ENCODE assay signal across 22 mouse cellular contexts in genomic region chr19:45257414-45258326, GRCm38 (mm10). TPM values are rescaled to one million over a fixed set of nuclear protein-coding genes. Genes with fewer than 3 reads are reported as not detected.
DNase-seq lines count a peak whose midpoint lies in the region; ATAC-seq and TF ChIP-seq lines count a peak whose summit lies in the region.
"Had no signal": no experiment of that assay in that cellular context is flagged by ENCODE, and none has a peak within 500 bp of the region (broad histone marks: within the 10 kb centered on the region; RNA-seq: fewer than 3 reads in every experiment).

No protein-coding gene starts in this region.

- no peak overlapping the region for H3K4me3 ChIP-seq in forebrain, postnatal 0 days (ENCODE audit: low read depth, low read length)
- H3K4me3 ChIP-seq in forebrain, embryonic 10.5 days, result no peak overlapping the region
- H3K4me3 ChIP-seq in kidney, embryonic 15.5 days (replicated peaks), result no peak overlapping the region
- H3K4me3 ChIP-seq in embryonic facial prominence, embryonic 12.5 days, result no peak overlapping the region
- no peak overlapping the region for H3K4me3 ChIP-seq in limb, embryonic 14.5 days (replicated peaks; ENCODE audit: low read length)
- no peak overlapping the region for H3K4me3 ChIP-seq in heart, embryonic 12.5 days
- H3K4me3 ChIP-seq: heart, embryonic 15.5 days; liver, embryonic 15.5 days; neural tube, embryonic 12.5 days had no signal

- no peak for DNase-seq in forebrain, postnatal 0 days
- no peak for DNase-seq in forebrain, embryonic 10.5 days (ENCODE audit: extremely low spot score, low spot score)
- no peak for DNase-seq in kidney, postnatal 14 days
- no peak for DNase-seq in limb, embryonic 14.5 days (ENCODE audit: low spot score)
- no peak for DNase-seq in urinary bladder, postnatal 10 days (ENCODE audit: low spot score)
- DNase-seq: adrenal gland, postnatal 10 days; cerebellum, adult 11 months; cerebellum, postnatal 25 days; left cerebral cortex, postnatal 4 days; lung, postnatal 10 days; right cerebral cortex, postnatal 4 days had no signal

- H3K9ac ChIP-seq in forebrain, postnatal 0 days, result no peak overlapping the region
- H3K9ac ChIP-seq in kidney, embryonic 15.5 days, result no peak overlapping the region
- H3K9ac ChIP-seq in embryonic facial prominence, embryonic 12.5 days, result no peak overlapping the region
- 0 out of 2 replicates have a peak overlapping the region, but pooled peaks have one; percentile 8 for H3K9ac ChIP-seq in limb, embryonic 14.5 days (ENCODE audit: low read depth, low read length, severe bottlenecking)
- no peak overlapping the region for H3K9ac ChIP-seq in heart, embryonic 12.5 days
- H3K9ac ChIP-seq: heart, embryonic 15.5 days; liver, embryonic 15.5 days; neural tube, embryonic 12.5 days had no signal

- H3K4me1 ChIP-seq in forebrain, postnatal 0 days (ENCODE audit: insufficient read depth), result no peaks in the 10 kb centered on the region
- H3K4me1 ChIP-seq in forebrain, embryonic 10.5 days, result peaks cover 16% of the 10 kb centered on the region
- H3K4me1 ChIP-seq in kidney, embryonic 15.5 days, result peaks cover 7% of the 10 kb centered on the region
- peaks cover 8% of the 10 kb centered on the region; the same call in 1 of the 2 replicates for H3K4me1 ChIP-seq in embryonic facial prominence, embryonic 12.5 days
- peaks cover 6% of the 10 kb centered on the region; the same call in 1 of the 2 replicates for H3K4me1 ChIP-seq in limb, embryonic 14.5 days (ENCODE audit: control insufficient read depth, insufficient read depth, low read length)
- H3K4me1 ChIP-seq in heart, embryonic 12.5 days (replicated peaks), result no peaks in the 10 kb centered on the region
- H3K4me1 ChIP-seq: heart, embryonic 15.5 days; liver, embryonic 15.5 days; neural tube, embryonic 12.5 days had no signal

- H3K4me2 ChIP-seq in forebrain, postnatal 0 days (ENCODE audit: low read depth), result no peak overlapping the region
- peak overlapping the region; percentile 10; the same call in 1 of the 2 replicates for H3K4me2 ChIP-seq in kidney, embryonic 15.5 days
- 0 out of 2 replicates have a peak overlapping the region, but pooled peaks have one; percentile 4 for H3K4me2 ChIP-seq in embryonic facial prominence, embryonic 12.5 days (replicated peaks)
- no peak overlapping the region for H3K4me2 ChIP-seq in limb, embryonic 14.5 days (replicated peaks; ENCODE audit: low read depth, low read length, severe bottlenecking)
- H3K4me2 ChIP-seq in heart, embryonic 12.5 days, result no peak overlapping the region
- H3K4me2 ChIP-seq: heart, embryonic 15.5 days; liver, embryonic 15.5 days; neural tube, embryonic 12.5 days had no signal

- WGBS in forebrain, postnatal 0 days, result 51% methylated on average over 15 of the region's 15 CpGs
- 56% methylated on average over 15 of the region's 15 CpGs for WGBS in forebrain, embryonic 10.5 days
- WGBS in kidney, embryonic 15.5 days, result 40% methylated on average over 15 of the region's 15 CpGs
- WGBS in embryonic facial prominence, embryonic 12.5 days, result 46% methylated on average over 15 of the region's 15 CpGs
- WGBS in limb, embryonic 14.5 days, result 42% methylated on average over 15 of the region's 15 CpGs
- WGBS in heart, embryonic 12.5 days, result 63% methylated on average over 15 of the region's 15 CpGs

- no peak for TF ChIP-seq POLR2A in limb, embryonic 14.5 days (IDR thresholded peaks at IDR 0.05; ENCODE audit: borderline replicate concordance, extremely low read depth, insufficient read depth, insufficient read length)

- no peak for TF ChIP-seq CTCF in forebrain, postnatal 0 days (IDR thresholded peaks at IDR 0.05; ENCODE audit: low read depth)

- no peaks in the 10 kb centered on the region for H3K36me3 ChIP-seq in forebrain, postnatal 0 days (ENCODE audit: insufficient read depth)
- H3K36me3 ChIP-seq in forebrain, embryonic 10.5 days (replicated peaks), result no peaks in the 10 kb centered on the region
- no peaks in the 10 kb centered on the region for H3K36me3 ChIP-seq in kidney, embryonic 15.5 days
- H3K36me3 ChIP-seq in embryonic facial prominence, embryonic 12.5 days, result no peaks in the 10 kb centered on the region
- no peaks in the 10 kb centered on the region for H3K36me3 ChIP-seq in limb, embryonic 14.5 days (ENCODE audit: control insufficient read depth, insufficient read depth, low read length)
- no peaks in the 10 kb centered on the region for H3K36me3 ChIP-seq in heart, embryonic 12.5 days
- H3K36me3 ChIP-seq: heart, embryonic 15.5 days; liver, embryonic 15.5 days; neural tube, embryonic 12.5 days had no signal

- H3K27me3 ChIP-seq in forebrain, postnatal 0 days (ENCODE audit: insufficient read depth, low read length), result no peaks in the 10 kb centered on the region
- peaks cover 49% of the 10 kb centered on the region for H3K27me3 ChIP-seq in forebrain, embryonic 10.5 days (ENCODE audit: poor library complexity, severe bottlenecking)
- peaks cover 17% of the 10 kb centered on the region for H3K27me3 ChIP-seq in kidney, embryonic 15.5 days
- H3K27me3 ChIP-seq in embryonic facial prominence, embryonic 12.5 days, result peaks cover 8% of the 10 kb centered on the region; the same call in 1 of the 2 replicates
- no peaks in the 10 kb centered on the region for H3K27me3 ChIP-seq in limb, embryonic 14.5 days (ENCODE audit: control insufficient read depth, insufficient read depth, low read length)
- peaks cover 20% of the 10 kb centered on the region for H3K27me3 ChIP-seq in heart, embryonic 12.5 days (replicated peaks)

- H3K9me3 ChIP-seq in forebrain, postnatal 0 days (ENCODE audit: low read length), result no peaks in the 10 kb centered on the region
- H3K9me3 ChIP-seq in forebrain, embryonic 10.5 days, result no peaks in the 10 kb centered on the region
- no peaks in the 10 kb centered on the region for H3K9me3 ChIP-seq in kidney, embryonic 15.5 days (replicated peaks)
- H3K9me3 ChIP-seq in embryonic facial prominence, embryonic 12.5 days, result no peaks in the 10 kb centered on the region
- no peaks in the 10 kb centered on the region for H3K9me3 ChIP-seq in limb, embryonic 14.5 days (ENCODE audit: control insufficient read depth, low read length)
- no peaks in the 10 kb centered on the region for H3K9me3 ChIP-seq in heart, embryonic 12.5 days (replicated peaks)
- H3K9me3 ChIP-seq: heart, embryonic 15.5 days; liver, embryonic 15.5 days; neural tube, embryonic 12.5 days had no signal

- H3K27ac ChIP-seq in forebrain, postnatal 0 days (ENCODE audit: low read depth, low read length), result no peak overlapping the region
- H3K27ac ChIP-seq in forebrain, embryonic 10.5 days, result no peak overlapping the region
- no peak overlapping the region for H3K27ac ChIP-seq in kidney, embryonic 15.5 days
- no peak overlapping the region for H3K27ac ChIP-seq in embryonic facial prominence, embryonic 12.5 days
- no peak overlapping the region for H3K27ac ChIP-seq in limb, embryonic 14.5 days (replicated peaks; ENCODE audit: low read depth, low read length)
- H3K27ac ChIP-seq in heart, embryonic 12.5 days (ENCODE audit: poor library complexity, severe bottlenecking), result no peak overlapping the region
- H3K27ac ChIP-seq: heart, embryonic 15.5 days; liver, embryonic 15.5 days; neural tube, embryonic 12.5 days had no signal

- ATAC-seq in forebrain, postnatal 0 days, result peak; percentile 48
- ATAC-seq in kidney, embryonic 15.5 days (replicated peaks; ENCODE audit: low FRiP score), result no peak; the same call in 1 of the 2 replicates
- ATAC-seq in embryonic facial prominence, embryonic 12.5 days (ENCODE audit: insufficient number of reproducible peaks, insufficient read depth, low FRiP score, low TSS enrichment), result no peak
- ATAC-seq in limb, embryonic 14.5 days (ENCODE audit: low FRiP score, low read depth), result no peak
- no peak for ATAC-seq in heart, embryonic 12.5 days (ENCODE audit: insufficient number of reproducible peaks, low FRiP score)
- ATAC-seq: intestine, postnatal 0 days had no signal

RNA-seq across cellular contexts. Expression of gene Lbx1, which starts 22.1 kb away (rescaled TPM):
- total RNA-seq in forebrain, postnatal 0 days (2014; rRNA removed), result not detected in 2 replicates
- polyA plus RNA-seq in forebrain, postnatal 0 days (2015; fragmentation: Nextera tagmentation; extraction: Ambion mirVana), result not detected in 2 replicates
- polyA plus RNA-seq in forebrain, embryonic 10.5 days (2016; fragmentation: Nextera tagmentation; extraction: Ambion mirVana), result not detected in 2 replicates
- polyA plus RNA-seq in kidney, embryonic 15.5 days (2015; fragmentation: Nextera tagmentation; extraction: Ambion mirVana), result 0.06 and 0.14 TPM in 2 replicates
- 0.64 and 1.2 TPM in 2 replicates for polyA plus RNA-seq in embryonic facial prominence, embryonic 12.5 days (2016; fragmentation: Nextera tagmentation; extraction: Ambion mirVana)
- polyA plus RNA-seq in limb, embryonic 14.5 days (2012; rRNA removed), result 2.7 and 3.9 TPM in 2 replicates
- polyA plus RNA-seq in limb, embryonic 14.5 days (2014; fragmentation: Nextera tagmentation; extraction: Ambion mirVana), result 1.4 and 2.2 TPM in 2 replicates
- not detected in 2 replicates for polyA plus RNA-seq in heart, embryonic 12.5 days (2016; fragmentation: Nextera tagmentation; extraction: Ambion mirVana)
- total RNA-seq: CH12.LX; hematopoietic stem cell, adult 5-6 weeks; left cerebral cortex, adult 18-20 months; left cerebral cortex, postnatal 4 days; megakaryocyte-erythroid progenitor cell, adult 5-6 weeks had no signal
- polyA plus RNA-seq: heart, embryonic 15.5 days; intestine, postnatal 0 days; liver, embryonic 15.5 days had no signal

Comparison
In these comparisons a context has a peak if more than half of its experiments do, and no peak if none do; other contexts are left out.
1. H3K4me2 ChIP-seq: peak in kidney, embryonic 15.5 days (single experiment) and embryonic facial prominence, embryonic 12.5 days (single experiment); none in forebrain, postnatal 0 days (single experiment), limb, embryonic 14.5 days (single experiment) and heart, embryonic 12.5 days (single experiment).